In genomic region chr10:5901777-5902176, GRCm38 (mm10) we compare ENCODE assay signal across 25 mouse cellular contexts. TPM values are rescaled to one million over a fixed set of nuclear protein-coding genes. Genes with fewer than 3 reads are reported as not detected.
DNase-seq lines count a peak whose midpoint lies in the region; ATAC-seq and TF ChIP-seq lines count a peak whose summit lies in the region.
"Had no signal": no experiment of that assay in that cellular context is flagged by ENCODE, and none has a peak within 500 bp of the region (broad histone marks: within the 10 kb centered on the region; RNA-seq: fewer than 3 reads in every experiment).

No protein-coding gene starts in this region.

- ATAC-seq in intestine, embryonic 15.5 days = peak; percentile 73
- peak; percentile 59 for ATAC-seq in intestine, embryonic 16.5 days
- peak; percentile 82 for ATAC-seq in stomach, embryonic 15.5 days (ENCODE audit: insufficient read depth, low FRiP score, low read depth)
- ATAC-seq in stomach, postnatal 0 days (ENCODE audit: low FRiP score, low TSS enrichment) = peak; percentile 91
- ATAC-seq: forebrain, embryonic 14.5 days; forebrain, embryonic 16.5 days had no signal

- H3K4me1 ChIP-seq in intestine, embryonic 15.5 days (replicated peaks) = no peaks in the 10 kb centered on the region
- no peaks in the 10 kb centered on the region for H3K4me1 ChIP-seq in intestine, embryonic 16.5 days (ENCODE audit: control insufficient read depth, insufficient read depth, low read length)
- H3K4me1 ChIP-seq in stomach, embryonic 15.5 days = no peaks in the 10 kb centered on the region
- no peaks in the 10 kb centered on the region for H3K4me1 ChIP-seq in stomach, postnatal 0 days (replicated peaks; ENCODE audit: control insufficient read depth, insufficient read depth)
- H3K4me1 ChIP-seq: embryonic facial prominence, embryonic 15.5 days; forebrain, embryonic 10.5 days; forebrain, embryonic 12.5 days had no signal

- no peak overlapping the region for H3K4me3 ChIP-seq in intestine, embryonic 15.5 days (replicated peaks)
- H3K4me3 ChIP-seq in intestine, embryonic 16.5 days (ENCODE audit: low read length) = no peak overlapping the region
- no peak overlapping the region for H3K4me3 ChIP-seq in stomach, embryonic 15.5 days (replicated peaks)
- H3K4me3 ChIP-seq in stomach, postnatal 0 days (ENCODE audit: low read depth, low read length) = no peak overlapping the region
- H3K4me3 ChIP-seq: embryonic facial prominence, embryonic 13.5 days; embryonic facial prominence, embryonic 15.5 days; erythroblast, embryonic 14.5 days; forebrain, embryonic 10.5 days; forebrain, embryonic 12.5 days had no signal

- no peaks in the 10 kb centered on the region for H3K9me3 ChIP-seq in intestine, embryonic 15.5 days
- no peaks in the 10 kb centered on the region for H3K9me3 ChIP-seq in intestine, embryonic 16.5 days (ENCODE audit: control insufficient read depth, low read length)
- no peaks in the 10 kb centered on the region for H3K9me3 ChIP-seq in stomach, embryonic 15.5 days
- no peaks in the 10 kb centered on the region for H3K9me3 ChIP-seq in stomach, postnatal 0 days (ENCODE audit: control insufficient read depth, low read length)
- H3K9me3 ChIP-seq: embryonic facial prominence, embryonic 13.5 days; embryonic facial prominence, embryonic 15.5 days; forebrain, embryonic 10.5 days; forebrain, embryonic 12.5 days had no signal

- no peak overlapping the region for H3K9ac ChIP-seq in intestine, embryonic 15.5 days
- no peak overlapping the region for H3K9ac ChIP-seq in intestine, embryonic 16.5 days (ENCODE audit: low read depth, low read length)
- no peak overlapping the region for H3K9ac ChIP-seq in stomach, embryonic 15.5 days
- no peak overlapping the region for H3K9ac ChIP-seq in stomach, postnatal 0 days (ENCODE audit: low read length)
- H3K9ac ChIP-seq: embryonic facial prominence, embryonic 13.5 days; embryonic facial prominence, embryonic 15.5 days; forebrain, embryonic 12.5 days had no signal

- no peaks in the 10 kb centered on the region for H3K36me3 ChIP-seq in intestine, embryonic 15.5 days
- H3K36me3 ChIP-seq in intestine, embryonic 16.5 days (ENCODE audit: control insufficient read depth, insufficient read depth, low read length) = no peaks in the 10 kb centered on the region
- no peaks in the 10 kb centered on the region for H3K36me3 ChIP-seq in stomach, embryonic 15.5 days
- H3K36me3 ChIP-seq in stomach, postnatal 0 days (ENCODE audit: control insufficient read depth, insufficient read depth, low read length) = no peaks in the 10 kb centered on the region
- H3K36me3 ChIP-seq: embryonic facial prominence, embryonic 13.5 days; embryonic facial prominence, embryonic 15.5 days; forebrain, embryonic 10.5 days; forebrain, embryonic 12.5 days had no signal

- H3K27me3 ChIP-seq in intestine, embryonic 15.5 days (replicated peaks) = no peaks in the 10 kb centered on the region
- no peaks in the 10 kb centered on the region for H3K27me3 ChIP-seq in intestine, embryonic 16.5 days (replicated peaks; ENCODE audit: control insufficient read depth, insufficient read depth, low read length)
- no peaks in the 10 kb centered on the region for H3K27me3 ChIP-seq in stomach, embryonic 15.5 days (replicated peaks)
- no peaks in the 10 kb centered on the region for H3K27me3 ChIP-seq in stomach, postnatal 0 days (ENCODE audit: control insufficient read depth, insufficient read depth, low read length)
- H3K27me3 ChIP-seq: embryonic facial prominence, embryonic 13.5 days; embryonic facial prominence, embryonic 15.5 days; forebrain, embryonic 12.5 days had no signal

- no peak for TF ChIP-seq EP300 in stomach, postnatal 0 days (optimal IDR thresholded peaks at IDR 0.05)

- DNase-seq in stomach, postnatal 0 days (ENCODE audit: low spot score) = no peak
- no peak for DNase-seq in cerebellum, postnatal 25 days
- no peak for DNase-seq in cerebellum, adult 11-12 months
- DNase-seq in gastrocnemius, postnatal 4 days (ENCODE audit: low spot score in 2 of 2) = no peak
- DNase-seq: adrenal gland, adult 2 months; adrenal gland, postnatal 10 days; adrenal gland, postnatal 25 days; cerebellum, adult 11 months; cerebellum, adult 2 months; cerebellum, adult 9-10 months; cerebellum, postnatal 10 days; cerebellum, postnatal 36 days; embryo, embryonic 11 days had no signal

- no peak overlapping the region for H3K4me2 ChIP-seq in intestine, embryonic 15.5 days (replicated peaks)
- H3K4me2 ChIP-seq in intestine, embryonic 16.5 days (ENCODE audit: low read depth, low read length) = no peak overlapping the region
- no peak overlapping the region for H3K4me2 ChIP-seq in stomach, embryonic 15.5 days
- no peak overlapping the region for H3K4me2 ChIP-seq in stomach, postnatal 0 days (replicated peaks; ENCODE audit: low read depth)
- H3K4me2 ChIP-seq: embryonic facial prominence, embryonic 13.5 days; embryonic facial prominence, embryonic 15.5 days; forebrain, embryonic 12.5 days had no signal

- no peak for TF ChIP-seq CTCF in stomach, postnatal 0 days (IDR thresholded peaks at IDR 0.05; ENCODE audit: low read depth)

- no peak overlapping the region for H3K27ac ChIP-seq in intestine, embryonic 15.5 days
- H3K27ac ChIP-seq in intestine, embryonic 16.5 days (ENCODE audit: low read length) = no peak overlapping the region
- no peak overlapping the region for H3K27ac ChIP-seq in stomach, embryonic 15.5 days
- no peak overlapping the region for H3K27ac ChIP-seq in stomach, postnatal 0 days (replicated peaks)
- H3K27ac ChIP-seq: embryonic facial prominence, embryonic 13.5 days; embryonic facial prominence, embryonic 15.5 days; forebrain, embryonic 10.5 days; forebrain, embryonic 12.5 days had no signal

- WGBS in intestine, embryonic 15.5 days = 66% methylated on average over 4 of the region's 4 CpGs
- WGBS in intestine, embryonic 16.5 days = 58% methylated on average over 4 of the region's 4 CpGs
- WGBS in stomach, embryonic 15.5 days = 58% methylated on average over 4 of the region's 4 CpGs
- 54% methylated on average over 4 of the region's 4 CpGs for WGBS in stomach, postnatal 0 days

RNA-seq across cellular contexts. Expression of gene Rgs17, which starts 20.4 kb away (rescaled TPM):
- polyA plus RNA-seq in intestine, embryonic 15.5 days (2015; fragmentation: Nextera tagmentation; extraction: Ambion mirVana) = 1.9 and 2.5 TPM in 2 replicates
- polyA plus RNA-seq in intestine, embryonic 16.5 days (2015; fragmentation: Nextera tagmentation; extraction: Ambion mirVana) = 0.98 and 1.6 TPM in 2 replicates
- polyA plus RNA-seq in stomach, embryonic 15.5 days (2015; fragmentation: Nextera tagmentation; extraction: Ambion mirVana) = 4.4 and 5.4 TPM in 2 replicates
- 2.3 and 2.6 TPM in 2 replicates for polyA plus RNA-seq in stomach, postnatal 0 days (2015; fragmentation: Nextera tagmentation; extraction: Ambion mirVana)
- total RNA-seq in gastrocnemius, postnatal 4 days (2021) = under 1 TPM; 0.31 to 0.37 TPM
- total RNA-seq: common myeloid progenitor, adult 5-6 weeks; MEL had no signal
- polyA plus RNA-seq: erythroblast, embryonic 14.5 days had no signal
